Mouse (Mus musculus) spleen, postnatal 14 days (tissue): ENCODE results near the gene Postn.

ENCODE experiments used
- DNase-seq, 2 experiments: peaks; one replicate each; pipeline ENCODE4 v3.0.0; 2021 to 2022; ENCODE audit warnings: low spot score in 2 of 2

The Postn gene

GRCm38 (mm10) chr3:54420189-54420928 is 59.5 kb downstream of the Postn start:
- no peak for DNase-seq

DNA sequence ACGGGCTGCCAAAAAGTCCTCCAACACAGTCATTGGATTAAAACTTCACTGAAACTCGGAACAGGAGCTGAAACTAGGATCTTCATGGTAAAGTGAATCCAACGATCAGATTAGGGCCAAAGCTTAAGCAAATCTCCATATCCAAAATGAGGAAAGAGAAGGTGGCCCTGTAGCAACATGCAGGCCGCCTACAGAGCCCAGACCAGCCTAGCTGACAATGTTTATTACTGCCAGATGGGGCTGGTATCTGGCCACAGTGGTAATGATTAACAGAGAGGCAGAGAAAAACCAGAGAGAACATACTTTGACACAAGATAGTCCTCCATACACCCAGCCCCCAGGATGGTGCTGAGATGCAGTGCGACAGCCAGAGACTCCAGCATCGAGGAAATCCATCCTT is 60.1 kb downstream of the Postn start:
- DNase-seq: no peak

GRCm38 (mm10) chr3:54421666-54422065 is 60.8 kb downstream of the Postn start:
- DNase-seq: no peak

DNA sequence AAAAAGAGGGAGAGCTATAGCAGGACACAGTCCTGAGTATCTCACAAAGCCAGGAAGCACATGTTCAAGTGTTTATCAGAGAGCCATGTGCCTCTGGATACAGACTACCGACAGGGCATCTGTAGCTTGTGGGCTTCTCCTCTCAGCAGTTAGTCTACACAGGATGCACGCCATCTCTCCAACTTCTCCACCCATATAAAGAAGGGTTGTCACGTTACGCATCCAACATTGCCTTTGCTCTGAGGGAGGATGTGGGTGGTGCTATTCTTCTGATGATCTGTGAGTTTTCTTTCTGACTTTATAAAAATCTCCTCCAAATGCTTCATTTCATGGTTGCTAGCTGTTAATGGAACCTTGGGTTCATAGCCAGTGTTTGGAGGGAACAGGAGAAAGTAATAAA is 63.2 kb downstream of the Postn start:
- DNase-seq: no peak

- DNase-seq: no peak
Observed at GRCm38 (mm10) chr3:54431663-54432062, 70.8 kb downstream of the Postn start.

DNA sequence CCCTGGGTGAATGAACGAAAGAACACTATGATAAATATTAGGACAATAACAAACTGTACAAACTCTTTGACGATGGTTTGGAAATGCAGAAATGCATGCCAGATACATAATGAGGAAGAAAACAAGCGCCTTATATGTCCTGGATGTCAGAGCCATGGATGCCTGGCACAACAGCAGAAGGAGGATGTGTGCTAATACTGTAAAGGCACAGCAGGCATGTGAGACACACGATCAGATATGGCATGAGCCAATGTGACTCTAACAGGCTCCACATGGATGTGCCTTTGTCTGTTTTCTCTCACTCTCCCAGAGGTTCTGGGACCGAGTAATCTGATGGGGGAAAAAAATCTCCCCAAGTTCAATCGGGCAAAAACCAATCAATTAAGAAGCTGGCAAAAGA is 71.3 kb downstream of the Postn start:
- no peak for DNase-seq

GRCm38 (mm10) chr3:54432605-54433004 is 71.7 kb downstream of the Postn start:
- DNase-seq: no peak

DNA sequence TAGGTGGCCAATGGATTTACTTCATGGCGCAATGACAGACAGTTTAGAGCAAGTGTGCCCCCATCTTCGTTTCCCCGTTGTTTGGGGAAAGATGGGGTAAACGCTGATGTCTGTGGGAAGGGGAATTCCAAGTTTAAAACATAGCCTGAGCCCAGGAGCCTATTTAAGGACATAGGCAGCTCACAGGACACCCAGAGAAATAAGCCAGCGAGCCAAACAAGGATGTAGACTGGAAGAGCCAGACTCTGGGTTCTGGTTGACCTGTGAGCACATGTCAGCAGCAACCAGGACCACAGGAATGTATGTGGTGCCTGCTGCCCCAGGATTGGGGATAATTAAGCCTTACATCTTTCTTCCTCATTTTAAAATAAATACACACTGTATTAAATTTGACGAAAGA is 73.7 kb downstream of the Postn start:
- no peak for DNase-seq

DNA sequence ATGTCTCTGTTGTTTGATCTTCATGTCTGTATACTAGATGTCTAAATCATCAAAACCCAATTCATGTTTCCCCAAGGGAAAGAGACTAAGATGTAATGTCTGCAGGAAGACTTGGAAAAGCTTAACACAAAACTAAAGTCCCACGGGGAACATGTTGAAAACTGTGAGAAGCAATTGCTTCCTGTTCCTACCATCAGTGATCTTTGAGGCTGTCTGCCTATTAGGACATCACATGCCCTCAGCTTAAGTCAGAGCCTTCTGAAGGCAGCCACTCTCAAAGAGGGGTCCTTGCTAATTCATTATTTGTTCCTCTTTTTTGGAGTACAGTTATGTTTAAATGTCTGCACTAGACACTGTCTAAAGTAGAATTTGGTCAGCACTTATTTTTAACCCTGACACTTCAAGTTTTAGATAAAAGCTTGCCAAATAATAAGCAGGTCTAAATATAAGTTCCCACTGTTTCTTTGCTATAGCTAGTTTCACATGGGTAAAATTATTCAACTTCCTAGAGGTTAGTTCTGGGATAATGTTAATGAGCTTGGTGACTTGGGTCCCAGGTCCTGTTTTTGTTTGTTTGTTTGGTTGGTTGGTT is 75.6 kb downstream of the Postn start:
- DNase-seq: no peak
